Mouse (Mus musculus): Measurements from ENCODE around the gene Gm128.

Gene Gm128

GRCm38 (mm10) chr3:95241498-95241897, at the start of gene Gm128:
TSS of gene Gm128 (minus strand) at chr3:95241598.
- DNase-seq (ENCODE audit: low spot score) = no peak

DNA sequence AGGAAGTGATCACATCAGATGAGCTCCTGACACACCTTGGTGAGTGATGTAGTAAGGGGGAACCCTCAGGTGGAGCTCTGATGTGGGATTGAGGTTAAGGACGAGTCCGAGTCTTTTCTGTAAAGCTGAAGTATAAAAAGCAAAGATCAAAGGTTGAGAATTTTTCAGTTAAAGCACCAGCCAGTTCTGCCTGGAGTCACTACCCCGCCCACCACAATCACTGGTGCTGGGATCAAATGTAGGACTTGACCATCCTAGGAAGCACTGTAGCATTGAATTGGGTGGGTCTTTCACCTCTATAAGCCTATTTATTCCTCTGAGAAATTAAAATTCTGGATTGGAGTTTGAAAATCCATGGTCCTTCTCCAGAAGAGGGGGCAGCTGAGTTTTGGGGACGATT, 49.6 kb upstream of the Gm128 start:
- no peak for DNase-seq (ENCODE audit: low spot score)

DNA sequence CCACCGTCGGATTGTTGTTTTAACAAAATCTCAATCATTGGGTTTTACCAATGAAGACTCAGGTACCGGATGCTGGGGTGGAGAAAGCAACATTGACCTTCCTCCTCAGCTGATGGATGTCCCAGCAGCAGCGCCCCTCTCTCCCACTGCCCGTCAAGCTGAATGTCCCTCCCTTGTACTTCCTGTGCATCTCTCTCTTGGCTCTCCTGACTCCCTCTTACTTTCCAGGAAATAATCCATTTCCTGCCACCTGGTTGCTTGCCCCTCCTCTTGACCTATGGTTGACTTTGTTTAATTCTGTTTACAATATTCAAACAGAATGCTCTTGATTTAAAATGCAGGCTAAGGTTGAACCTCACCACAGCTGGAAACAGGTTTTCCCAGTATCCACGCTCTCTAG, 48.8 kb upstream of the Gm128 start:
- no peak for DNase-seq (ENCODE audit: low spot score)

- DNase-seq (ENCODE audit: low spot score) = no peak
Measured at GRCm38 (mm10) chr3:95289419-95289818, 48.0 kb upstream of the Gm128 start.

- no peak for DNase-seq (ENCODE audit: low spot score)
Measured at GRCm38 (mm10) chr3:95287541-95287940, 46.1 kb upstream of the Gm128 start.

- DNase-seq (ENCODE audit: low spot score) = no peak
Measured at GRCm38 (mm10) chr3:95286510-95286909, 45.1 kb upstream of the Gm128 start.

- DNase-seq (ENCODE audit: low spot score) = no peak
Measured at GRCm38 (mm10) chr3:95286011-95286410, 44.6 kb upstream of the Gm128 start.

DNA sequence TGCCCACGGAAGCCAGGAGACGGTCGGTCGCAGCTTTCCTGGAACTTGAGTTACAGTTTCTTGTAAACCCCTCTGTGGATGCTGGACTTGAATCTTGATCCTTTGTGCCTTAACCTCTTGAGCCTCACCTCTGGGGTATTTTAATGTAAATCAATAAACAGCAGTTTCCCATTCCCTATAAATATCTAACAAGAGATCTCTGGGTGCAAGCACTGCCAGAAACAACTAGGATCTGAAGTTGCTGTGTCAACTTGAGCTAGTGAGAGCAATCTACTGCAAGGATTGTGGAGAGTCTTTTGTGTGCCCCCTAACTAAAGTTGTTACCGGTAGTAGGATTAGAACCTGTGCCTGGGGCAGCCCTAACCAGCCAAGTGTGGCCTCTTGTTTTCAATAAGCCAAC, 44.0 kb upstream of the Gm128 start:
- no peak for DNase-seq (ENCODE audit: low spot score)

GRCm38 (mm10) chr3:95284501-95285281, 43.3 kb upstream of the Gm128 start:
- DNase-seq (ENCODE audit: low spot score) = no peak

DNA sequence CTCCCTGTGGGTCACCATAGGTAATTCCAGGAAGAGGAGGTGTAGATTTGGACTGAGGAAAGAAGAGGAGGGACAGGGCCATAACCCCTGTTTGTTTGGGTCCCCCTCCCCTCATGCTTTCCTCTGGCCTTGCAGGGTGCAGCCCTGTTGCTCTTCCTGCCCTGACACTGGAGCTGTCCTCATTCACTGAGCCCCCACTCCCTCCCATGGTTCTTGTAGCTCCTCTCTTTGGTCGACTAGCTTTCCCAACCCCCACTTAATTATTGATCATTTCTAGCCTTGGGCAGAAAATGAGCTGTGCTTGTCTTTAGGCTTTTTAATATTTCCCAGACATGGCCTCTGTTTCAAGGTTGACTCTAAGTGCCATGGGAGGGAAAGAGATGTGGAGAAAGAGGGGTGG, 42.7 kb upstream of the Gm128 start:
- DNase-seq (ENCODE audit: low spot score) = no peak

DNA sequence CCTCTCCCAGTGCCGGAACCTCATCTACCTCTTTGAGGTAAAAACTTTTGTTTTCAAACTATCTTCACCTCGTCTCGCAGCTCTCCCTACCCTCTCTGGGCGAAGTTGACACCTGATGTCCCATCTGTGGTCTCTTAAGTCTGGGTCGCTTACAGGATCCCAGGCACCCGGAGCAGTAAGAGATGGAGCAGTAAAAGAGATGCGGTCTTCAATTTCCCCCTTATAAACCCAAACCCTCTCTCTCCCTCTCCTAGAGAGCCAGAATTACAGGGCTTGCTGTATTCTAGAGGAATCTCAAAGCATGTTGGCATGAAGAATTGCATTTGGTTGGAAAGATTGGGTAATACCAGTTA, 42.2 kb upstream of the Gm128 start:
- DNase-seq (ENCODE audit: low spot score) = peak; percentile 52

- peak; percentile 87 for DNase-seq (ENCODE audit: low spot score)
Measured at GRCm38 (mm10) chr3:95282865-95283588, 41.6 kb upstream of the Gm128 start.

DNA sequence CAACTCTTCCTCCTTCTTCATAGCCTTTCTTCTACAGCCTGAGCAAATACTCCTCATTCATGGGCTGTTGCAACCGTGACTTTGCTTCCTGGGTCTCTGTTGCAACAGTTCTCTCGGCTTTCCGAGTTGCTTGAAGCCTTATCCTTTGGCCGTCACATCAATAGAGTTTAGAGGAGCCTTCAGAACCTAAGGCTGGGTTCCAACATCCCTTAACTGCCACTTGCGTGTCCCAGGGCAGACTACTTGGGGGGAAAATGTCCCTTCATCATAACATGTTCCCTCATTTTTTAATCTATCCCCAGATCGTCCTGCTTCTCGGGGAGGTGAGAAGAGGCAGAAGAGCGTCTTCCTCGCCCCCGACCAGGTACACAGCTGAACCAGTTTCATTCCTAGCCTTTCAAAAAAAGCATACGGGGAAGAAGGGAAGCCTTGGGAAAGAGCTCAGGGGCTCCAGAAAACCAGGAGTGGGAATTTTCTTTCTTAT, 41.0 kb upstream of the Gm128 start:
- peak; percentile 88 for DNase-seq (ENCODE audit: low spot score)

- DNase-seq (ENCODE audit: low spot score) = peak; percentile 98
Measured at GRCm38 (mm10) chr3:95281216-95282126, 40.1 kb upstream of the Gm128 start, which contains the start of the genes Mindy1 and Prune1. TSS of gene Mindy1 (plus strand) at chr3:95281345. TSS of gene Prune1 (minus strand) at chr3:95282076.

DNA sequence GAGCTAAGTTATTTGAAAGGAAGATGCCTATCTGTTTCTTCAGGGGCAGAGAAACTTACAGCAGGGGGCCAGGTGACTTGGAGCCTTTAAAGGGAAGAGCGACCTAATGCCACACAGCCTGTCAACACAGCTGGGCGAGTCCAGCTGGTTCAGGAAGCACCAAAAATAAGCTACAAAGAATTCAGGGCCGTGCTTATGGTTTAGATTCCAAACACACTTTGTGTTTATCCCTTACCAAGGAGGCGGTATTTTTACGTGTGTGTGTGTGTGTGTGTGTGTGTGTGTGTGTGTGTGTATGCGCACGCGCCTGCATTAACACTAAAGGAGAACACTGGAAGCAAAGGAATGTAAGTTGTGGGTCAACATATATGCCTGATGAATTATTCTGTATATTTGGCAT, 39.3 kb upstream of the Gm128 start:
- DNase-seq (ENCODE audit: low spot score) = peak; percentile 53

- no peak for DNase-seq (ENCODE audit: low spot score)
Measured at GRCm38 (mm10) chr3:95277149-95277551, 35.8 kb upstream of the Gm128 start.

DNA sequence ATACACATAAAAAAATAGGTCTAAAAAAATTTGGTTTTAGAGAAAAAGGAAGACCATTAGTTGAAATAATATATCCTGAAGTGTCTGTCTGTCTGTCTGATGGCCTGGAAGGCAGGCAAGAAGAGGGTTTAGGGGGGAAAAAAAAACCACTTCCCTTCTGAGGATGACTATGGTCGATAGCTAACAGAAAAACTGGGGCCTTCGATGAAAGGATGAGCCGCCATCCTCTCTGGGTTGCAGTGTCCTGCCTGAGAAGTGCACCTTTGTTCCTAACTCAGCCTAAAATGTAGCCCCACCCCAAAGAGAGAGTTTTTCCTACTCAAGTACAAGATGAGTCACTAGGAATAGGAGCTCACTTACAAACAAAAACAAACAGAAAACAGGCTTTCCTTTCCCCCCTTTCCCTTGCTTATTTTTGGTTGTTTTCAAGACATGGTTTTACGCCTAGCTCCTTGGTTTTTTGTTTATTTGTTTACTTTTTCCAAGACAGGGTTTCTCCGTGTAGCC, 35.1 kb upstream of the Gm128 start:
- DNase-seq (ENCODE audit: low spot score) = no peak

DNA sequence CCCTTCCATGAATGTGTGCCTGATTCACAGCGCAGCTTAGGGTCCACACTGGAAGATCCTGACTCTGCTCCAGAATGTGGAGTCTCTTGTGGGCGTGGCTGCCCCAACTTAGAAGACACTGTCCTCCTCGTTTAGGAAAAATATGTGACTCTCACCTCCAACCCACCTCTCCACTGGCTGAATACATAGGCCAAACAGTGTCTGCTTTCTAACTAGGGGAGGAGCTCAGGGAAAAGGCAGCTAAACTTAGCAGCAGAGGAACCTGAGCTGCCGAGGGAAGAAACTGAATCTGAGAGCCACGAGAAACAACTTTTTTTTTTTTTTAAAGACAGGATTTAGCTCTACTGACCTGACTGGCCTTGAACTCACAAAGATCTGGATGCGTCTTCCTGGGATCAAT, 33.8 kb upstream of the Gm128 start:
- DNase-seq (ENCODE audit: low spot score) = no peak

- no peak for DNase-seq (ENCODE audit: low spot score)
Measured at GRCm38 (mm10) chr3:95274453-95274852, 33.1 kb upstream of the Gm128 start.

- DNase-seq (ENCODE audit: low spot score) = no peak
Measured at GRCm38 (mm10) chr3:95273471-95273870, 32.1 kb upstream of the Gm128 start.

DNA sequence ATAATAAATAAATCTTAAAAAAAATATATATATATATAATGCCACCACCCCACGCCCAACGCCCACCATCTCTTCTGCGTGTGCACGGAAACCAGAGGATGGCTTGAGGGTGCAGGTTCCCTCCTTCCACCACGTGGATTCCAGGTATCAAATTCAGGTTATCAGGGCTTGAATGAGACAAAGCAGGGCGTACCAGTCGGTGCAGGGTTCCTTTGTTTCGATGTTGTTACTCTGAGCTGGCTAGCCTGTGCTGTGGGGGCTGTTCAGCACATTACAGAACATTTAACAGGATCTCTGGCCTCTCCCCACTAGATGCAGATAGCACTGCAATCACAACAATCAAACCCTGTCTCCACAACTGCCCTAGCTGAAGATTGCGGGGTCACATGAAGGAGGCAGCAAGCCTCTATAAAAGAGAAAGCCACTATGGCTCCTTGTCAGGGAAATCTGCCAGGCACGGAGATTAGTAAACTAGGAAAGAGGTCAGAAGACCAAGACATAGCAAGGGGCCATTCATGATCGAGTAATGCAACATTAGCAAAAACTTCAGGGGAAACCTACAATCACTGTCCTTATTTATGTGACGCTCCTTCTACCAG, 29.5 kb upstream of the Gm128 start:
- DNase-seq (ENCODE audit: low spot score) = peak; percentile 78

DNA sequence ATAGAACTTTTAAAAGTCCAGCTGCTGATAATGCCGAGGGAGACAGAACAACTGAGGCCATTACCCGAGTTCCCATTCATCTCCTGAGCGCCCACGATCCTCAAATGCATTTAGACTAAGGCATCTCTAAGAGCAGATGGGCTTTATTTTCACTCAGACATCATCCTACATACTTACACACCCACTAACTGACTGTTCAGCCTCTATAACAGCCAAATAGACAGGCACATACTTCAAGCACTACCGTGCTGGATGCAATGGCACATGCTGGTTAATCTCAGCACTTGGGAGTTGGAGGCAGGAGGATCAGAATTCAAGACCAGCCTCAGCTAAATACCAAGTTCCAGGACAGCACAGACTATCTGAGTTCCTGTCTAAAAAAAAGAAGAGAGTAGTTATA, 28.4 kb upstream of the Gm128 start:
- no peak for DNase-seq (ENCODE audit: low spot score)

Data from adipocyte (in vitro differentiated cells).